Mouse (Mus musculus): ENCODE results near the gene Neurl4. TPM values are rescaled to one million over a fixed set of nuclear protein-coding genes. Genes with fewer than 3 reads are reported as not detected.

Gene Neurl4
- polyA plus RNA-seq, 1 experiment from 2014 or later = 14.3 TPM

DNA sequence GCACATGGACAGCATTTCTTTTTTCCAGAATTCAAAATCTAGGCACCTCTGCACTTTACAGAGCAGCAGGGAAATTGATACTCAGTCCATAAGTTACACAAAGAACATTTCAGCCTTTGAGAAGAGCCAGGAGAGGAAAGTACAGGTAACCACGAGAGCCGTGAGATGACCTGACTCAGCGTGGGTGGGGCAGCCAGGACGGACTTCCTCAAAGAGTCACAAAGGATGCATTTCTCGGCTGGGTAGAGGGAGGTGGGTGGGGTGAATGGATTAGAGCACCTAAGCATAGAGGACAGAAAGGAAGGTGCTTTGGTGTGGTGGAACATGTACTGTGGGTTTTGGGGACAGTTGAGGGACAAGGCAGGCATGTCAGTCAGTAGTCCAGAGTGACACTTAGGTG lies 61.0 kb downstream of the Neurl4 start:
- WGBS = 56% methylated on average over 5 of the region's 5 CpGs
- DNase-seq (ENCODE audit: extremely low spot score, low spot score) = no peak
- Histone ChIP-seq H3K9me3 (no peaks in the 10 kb centered on the region), H3K4me3 (no peak overlapping the region), H3K36me3 (replicated peaks) (no peaks in the 10 kb centered on the region), H3K4me1 (peaks cover 19% of the 10 kb centered on the region), H3K27me3 (ENCODE audit: poor library complexity, severe bottlenecking) (peaks cover 64% of the 10 kb centered on the region), H3K27ac (no peak overlapping the region)

Small RNA genes within 50 kb of the gene (microRNA-seq; reads per million reads assigned to microRNA genes)
- not detected for gene Mir6924

Other genes starting within 250 kb of the Neurl4 start
- gene Sox15, start 245.8 kb upstream of the Neurl4 start, polyA plus RNA-seq (2016; fragmentation: Nextera tagmentation; extraction: Ambion mirVana) = not detected in 2 replicates
- 81.8 and 82.9 TPM in 2 replicates for gene Mpdu1, start 238.4 kb upstream of the Neurl4 start, polyA plus RNA-seq (2016; fragmentation: Nextera tagmentation; extraction: Ambion mirVana)
- gene Cd68, start 234.9 kb upstream of the Neurl4 start, polyA plus RNA-seq (2016; fragmentation: Nextera tagmentation; extraction: Ambion mirVana) = 5.5 and 5.8 TPM in 2 replicates
- 725 and 747 TPM in 2 replicates for gene Eif4a1, start 228.6 kb upstream of the Neurl4 start, polyA plus RNA-seq (2016; fragmentation: Nextera tagmentation; extraction: Ambion mirVana)
- 127 and 128 TPM in 2 replicates for gene Senp3, start 219.0 kb upstream of the Neurl4 start, polyA plus RNA-seq (2016; fragmentation: Nextera tagmentation; extraction: Ambion mirVana)
- gene Tnfsf13, start 215.3 kb upstream of the Neurl4 start, polyA plus RNA-seq (2016; fragmentation: Nextera tagmentation; extraction: Ambion mirVana) = 0.20 TPM in 1 of 2 replicates, not detected in the other
- gene Tnfsf12, start 205.2 kb upstream of the Neurl4 start, polyA plus RNA-seq (2016; fragmentation: Nextera tagmentation; extraction: Ambion mirVana) = 1.1 and 1.6 TPM in 2 replicates
- gene Tnfsfm13, start 205.0 kb upstream of the Neurl4 start, polyA plus RNA-seq (2016; fragmentation: Nextera tagmentation; extraction: Ambion mirVana) = 0.44 and 0.55 TPM in 2 replicates
- gene Polr2a, start 142.4 kb upstream of the Neurl4 start, polyA plus RNA-seq (2016; fragmentation: Nextera tagmentation; extraction: Ambion mirVana) = 32.9 and 34.5 TPM in 2 replicates
- 0.14 TPM in 1 of 2 replicates, not detected in the other for gene Slc35g3, start 139.1 kb upstream of the Neurl4 start, polyA plus RNA-seq (2016; fragmentation: Nextera tagmentation; extraction: Ambion mirVana)
- gene Zbtb4, start 135.2 kb upstream of the Neurl4 start, polyA plus RNA-seq (2016; fragmentation: Nextera tagmentation; extraction: Ambion mirVana) = 0.46 and 0.77 TPM in 2 replicates
- gene Chrnb1, start 105.1 kb upstream of the Neurl4 start, polyA plus RNA-seq (2016; fragmentation: Nextera tagmentation; extraction: Ambion mirVana) = 1.0 and 1.5 TPM in 2 replicates
- 0.73 TPM in 2 replicates for gene Fgf11, start 99.2 kb upstream of the Neurl4 start, polyA plus RNA-seq (2016; fragmentation: Nextera tagmentation; extraction: Ambion mirVana)
- 0.71 and 0.95 TPM in 2 replicates for gene Tmem102, start 95.4 kb upstream of the Neurl4 start, polyA plus RNA-seq (2016; fragmentation: Nextera tagmentation; extraction: Ambion mirVana)
- gene Gm39566, start 85.8 kb upstream of the Neurl4 start, polyA plus RNA-seq (2016; fragmentation: Nextera tagmentation; extraction: Ambion mirVana) = not detected in 2 replicates
- not detected in 2 replicates for gene Spem2, start 82.6 kb upstream of the Neurl4 start, polyA plus RNA-seq (2016; fragmentation: Nextera tagmentation; extraction: Ambion mirVana)
- gene Spem1, start 78.9 kb upstream of the Neurl4 start, polyA plus RNA-seq (2016; fragmentation: Nextera tagmentation; extraction: Ambion mirVana) = 0.19 TPM in 1 of 2 replicates, not detected in the other
- gene Nlgn2, start 63.3 kb upstream of the Neurl4 start, polyA plus RNA-seq (2016; fragmentation: Nextera tagmentation; extraction: Ambion mirVana) = 4.7 and 5.2 TPM in 2 replicates
- 259 and 290 TPM in 2 replicates for gene Tmem256, start 62.6 kb upstream of the Neurl4 start, polyA plus RNA-seq (2016; fragmentation: Nextera tagmentation; extraction: Ambion mirVana)
- 67.5 and 67.6 TPM in 2 replicates for gene Plscr3, start 54.7 kb upstream of the Neurl4 start, polyA plus RNA-seq (2016; fragmentation: Nextera tagmentation; extraction: Ambion mirVana)
- 0.79 and 1.9 TPM in 2 replicates for gene Tnk1, start 42.3 kb upstream of the Neurl4 start, polyA plus RNA-seq (2016; fragmentation: Nextera tagmentation; extraction: Ambion mirVana)
- gene Tmem95, start 23.1 kb upstream of the Neurl4 start, polyA plus RNA-seq (2016; fragmentation: Nextera tagmentation; extraction: Ambion mirVana) = not detected in 2 replicates
- gene Kctd11, start 19.7 kb upstream of the Neurl4 start, polyA plus RNA-seq (2016; fragmentation: Nextera tagmentation; extraction: Ambion mirVana) = 4.8 and 6.7 TPM in 2 replicates
- gene Acap1, start 5.5 kb upstream of the Neurl4 start, polyA plus RNA-seq (2016; fragmentation: Nextera tagmentation; extraction: Ambion mirVana) = 0.84 and 1.3 TPM in 2 replicates
- 11.9 and 12.2 TPM in 2 replicates for gene 2810408A11Rik, start 85 bp upstream of the Neurl4 start, polyA plus RNA-seq (2016; fragmentation: Nextera tagmentation; extraction: Ambion mirVana)
- 92.4 and 97.3 TPM in 2 replicates for gene Gps2, start 12.8 kb downstream of the Neurl4 start, polyA plus RNA-seq (2016; fragmentation: Nextera tagmentation; extraction: Ambion mirVana)
- 2,970 and 2,997 TPM in 2 replicates for gene Eif5a, start 20.9 kb downstream of the Neurl4 start, polyA plus RNA-seq (2016; fragmentation: Nextera tagmentation; extraction: Ambion mirVana)
- 5.7 and 6.4 TPM in 2 replicates for gene Ybx2, start 34.7 kb downstream of the Neurl4 start, polyA plus RNA-seq (2016; fragmentation: Nextera tagmentation; extraction: Ambion mirVana)
- 14.2 and 15.7 TPM in 2 replicates for gene Slc2a4, start 47.1 kb downstream of the Neurl4 start, polyA plus RNA-seq (2016; fragmentation: Nextera tagmentation; extraction: Ambion mirVana)
- 19.7 and 21.9 TPM in 2 replicates for gene Cldn7, start 63.7 kb downstream of the Neurl4 start, polyA plus RNA-seq (2016; fragmentation: Nextera tagmentation; extraction: Ambion mirVana)
- gene Ctdnep1, start 80.1 kb downstream of the Neurl4 start, polyA plus RNA-seq (2016; fragmentation: Nextera tagmentation; extraction: Ambion mirVana) = 21.5 and 23.4 TPM in 2 replicates
- gene Elp5, start 81.4 kb downstream of the Neurl4 start, polyA plus RNA-seq (2016; fragmentation: Nextera tagmentation; extraction: Ambion mirVana) = 159 TPM in 2 replicates
- 318 and 331 TPM in 2 replicates for gene Gabarap, start 90.1 kb downstream of the Neurl4 start, polyA plus RNA-seq (2016; fragmentation: Nextera tagmentation; extraction: Ambion mirVana)
- gene Phf23, start 94.7 kb downstream of the Neurl4 start, polyA plus RNA-seq (2016; fragmentation: Nextera tagmentation; extraction: Ambion mirVana) = 94.5 and 96.2 TPM in 2 replicates
- 44.3 and 51.6 TPM in 2 replicates for gene Dvl2, start 99.5 kb downstream of the Neurl4 start, polyA plus RNA-seq (2016; fragmentation: Nextera tagmentation; extraction: Ambion mirVana)
- 41.0 and 44.1 TPM in 2 replicates for gene Acadvl, start 114.3 kb downstream of the Neurl4 start, polyA plus RNA-seq (2016; fragmentation: Nextera tagmentation; extraction: Ambion mirVana)
- gene Dlg4, start 115.9 kb downstream of the Neurl4 start, polyA plus RNA-seq (2016; fragmentation: Nextera tagmentation; extraction: Ambion mirVana) = 13.8 and 15.5 TPM in 2 replicates
- gene Asgr1, start 153.0 kb downstream of the Neurl4 start, polyA plus RNA-seq (2016; fragmentation: Nextera tagmentation; extraction: Ambion mirVana) = 0.71 and 1.2 TPM in 2 replicates
- gene Asgr2, start 191.6 kb downstream of the Neurl4 start, polyA plus RNA-seq (2016; fragmentation: Nextera tagmentation; extraction: Ambion mirVana) = not detected in 2 replicates
- not detected in 2 replicates for gene Mgl2, start 229.3 kb downstream of the Neurl4 start, polyA plus RNA-seq (2016; fragmentation: Nextera tagmentation; extraction: Ambion mirVana)